Mouse (Mus musculus): ENCODE measurements around the gene Ncapd3.

Gene Ncapd3

GRCm38 (mm10) chr9:27123947-27124346, 94.0 kb downstream of the Ncapd3 start:
- DNase-seq (ENCODE audit: low spot score) = no peak

GRCm38 (mm10) chr9:27125450-27125849, 95.5 kb downstream of the Ncapd3 start:
- no peak for DNase-seq (ENCODE audit: low spot score)

- DNase-seq (ENCODE audit: low spot score) = no peak
Observed at GRCm38 (mm10) chr9:27126543-27126942, 96.6 kb downstream of the Ncapd3 start.

GRCm38 (mm10) chr9:27128629-27129028, 98.7 kb downstream of the Ncapd3 start:
- no peak for DNase-seq (ENCODE audit: low spot score)

GRCm38 (mm10) chr9:27134410-27134809, 104.4 kb downstream of the Ncapd3 start:
- peak; percentile 47 for DNase-seq (ENCODE audit: low spot score)

DNA sequence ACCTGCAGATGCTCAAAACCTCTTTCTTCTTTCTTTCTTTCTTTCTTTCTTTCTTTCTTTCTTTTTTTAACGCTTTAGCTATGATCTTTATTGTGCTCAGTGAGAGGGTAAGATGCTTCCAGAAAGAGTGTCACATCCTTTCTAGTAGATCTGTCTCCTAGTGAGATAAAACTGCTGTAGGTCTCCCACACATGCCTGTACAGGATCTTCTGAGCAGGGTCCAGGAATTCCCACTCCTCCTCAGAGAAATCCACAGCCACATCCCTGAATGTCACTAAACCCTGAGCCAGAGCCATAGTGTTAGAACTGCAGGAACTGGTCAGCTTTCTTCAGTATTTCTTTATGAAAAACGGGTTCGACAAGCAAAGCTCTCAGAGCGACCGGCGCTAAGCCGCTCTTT, 105.4 kb downstream of the Ncapd3 start:
- DNase-seq (ENCODE audit: low spot score) = no peak

GRCm38 (mm10) chr9:27136651-27137050, 106.7 kb downstream of the Ncapd3 start:
- no peak for DNase-seq (ENCODE audit: low spot score)

- DNase-seq (ENCODE audit: low spot score) = no peak
Observed at GRCm38 (mm10) chr9:27140432-27141065, 110.6 kb downstream of the Ncapd3 start.

DNA sequence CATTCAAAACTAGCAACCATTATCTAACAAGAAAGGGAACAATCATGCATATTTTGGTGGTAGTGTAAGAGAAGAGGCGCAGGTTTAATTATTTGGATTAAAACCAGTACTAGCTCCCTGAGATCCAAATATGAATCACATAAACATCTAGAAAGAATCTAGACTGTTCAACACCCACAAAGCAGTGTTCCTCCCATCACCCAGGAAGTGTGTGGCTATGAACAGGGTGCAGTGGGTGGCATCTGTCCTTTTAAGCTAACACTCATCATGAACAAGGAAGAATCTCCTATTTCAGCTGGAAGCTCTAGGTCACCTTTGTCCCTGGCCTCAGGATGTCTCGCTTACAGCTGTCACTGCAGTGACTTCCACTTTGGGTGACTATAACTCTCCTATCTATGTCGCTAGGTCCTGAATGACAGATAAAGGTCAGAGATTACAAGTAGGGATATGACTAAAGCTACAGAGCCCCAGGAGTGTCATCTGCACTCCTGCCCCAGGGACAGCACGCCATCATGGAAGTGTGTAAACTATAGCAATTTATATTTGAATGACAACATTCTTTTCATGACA, 114.4 kb downstream of the Ncapd3 start:
- no peak for DNase-seq (ENCODE audit: low spot score)
